Comparison of ENCODE assay signal across 17 mouse cellular contexts in the genomic region with DNA sequence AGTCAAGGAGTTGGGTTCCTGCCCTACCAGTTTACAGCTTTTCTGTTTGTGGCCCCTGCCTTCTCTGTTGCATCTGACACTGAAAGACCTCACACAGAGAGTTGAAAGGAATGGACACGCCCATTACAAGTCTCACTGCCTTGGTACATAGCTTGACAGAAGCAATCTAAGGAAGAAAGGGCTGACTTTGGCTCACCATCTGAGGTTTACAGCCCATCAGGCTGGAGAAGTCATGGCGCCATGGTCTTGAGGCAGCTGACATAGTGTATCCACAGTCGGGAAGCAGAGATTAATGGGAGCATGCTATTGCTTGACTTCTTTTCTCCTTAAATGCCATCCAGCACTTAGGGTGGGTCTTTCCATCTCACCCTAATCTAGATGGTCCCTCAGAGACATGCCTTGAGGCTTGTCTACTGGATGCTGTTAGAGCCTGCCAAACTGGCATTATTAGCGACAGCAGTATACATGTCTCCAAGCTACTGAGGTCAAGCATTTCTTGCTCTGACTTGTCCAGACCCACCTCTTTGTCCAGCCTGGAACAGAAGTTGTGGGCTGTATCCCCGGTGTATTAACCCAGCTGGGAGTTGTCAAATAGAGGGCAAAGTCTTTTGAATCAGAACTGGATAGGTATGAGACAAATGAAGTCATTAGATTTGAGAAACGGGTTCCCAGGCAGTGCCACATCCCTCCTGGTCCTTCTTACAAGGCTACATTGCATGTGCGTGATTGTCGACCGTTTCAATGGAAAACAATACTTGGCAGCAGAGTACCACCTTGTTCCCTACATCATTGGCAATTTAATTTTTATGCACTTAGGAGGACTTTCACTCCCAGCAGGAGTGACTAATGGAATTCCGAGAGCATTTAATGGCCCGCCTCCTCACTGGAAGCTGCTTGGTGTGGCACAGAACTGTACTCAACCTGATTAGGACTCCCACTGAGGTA.
DNase-seq lines count a peak whose midpoint lies in the region; ATAC-seq lines count a peak whose summit lies in the region.
"Had no signal": no experiment of that assay in that cellular context is flagged by ENCODE, and none has a peak within 500 bp of the region (broad histone marks: within the 10 kb centered on the region; RNA-seq: fewer than 3 reads in every experiment).

No protein-coding gene starts in this region.

- H3K27ac ChIP-seq in midbrain, embryonic 16.5 days (ENCODE audit: low read length) = no peak overlapping the region
- H3K27ac ChIP-seq in midbrain, embryonic 15.5 days = no peak overlapping the region
- H3K27ac ChIP-seq: heart, embryonic 10.5 days; kidney, embryonic 15.5 days; limb, embryonic 15.5 days had no signal

- ATAC-seq in frontal cortex, adult (ENCODE audit: low TSS enrichment) = 0 out of 2 replicates have a peak, but pooled peaks have one; percentile 24
- ATAC-seq in midbrain, embryonic 16.5 days = 0 out of 2 replicates have a peak, but pooled peaks have one; percentile 5
- ATAC-seq in midbrain, embryonic 15.5 days (replicated peaks) = no peak
- 0 out of 2 replicates have a peak, but pooled peaks have one; percentile 31 for ATAC-seq in erythroid progenitor cell, adult 5-6 weeks (replicated peaks; ENCODE audit: low FRiP score, poor library complexity, severe bottlenecking)
- peak; percentile 7; the same call in 1 of the 2 replicates for ATAC-seq in megakaryocyte progenitor cell, adult 5-6 weeks (replicated peaks; ENCODE audit: poor library complexity)
- ATAC-seq: lung, postnatal 0 days had no signal

- no peak for DNase-seq in frontal cortex, adult 2 months (ENCODE audit: extremely low spot score in 1 of 2, low spot score in 1 of 2)
- no peak for DNase-seq in cerebellum, adult 11-12 months
- DNase-seq in gastrocnemius, postnatal 25 days = no peak
- DNase-seq: cerebellum, postnatal 10 days; gastrocnemius, postnatal 14 days; heart, postnatal 10 days; layer of hippocampus, postnatal 36 days; thymus, adult 2 months had no signal

- H3K4me1 ChIP-seq in midbrain, embryonic 16.5 days (ENCODE audit: control insufficient read depth, insufficient read depth, low read length) = no peaks in the 10 kb centered on the region
- no peaks in the 10 kb centered on the region for H3K4me1 ChIP-seq in midbrain, embryonic 15.5 days
- H3K4me1 ChIP-seq: kidney, embryonic 15.5 days had no signal

- no peaks in the 10 kb centered on the region for H3K27me3 ChIP-seq in midbrain, embryonic 16.5 days (ENCODE audit: control insufficient read depth, insufficient read depth, low read depth, low read length)
- H3K27me3 ChIP-seq in midbrain, embryonic 15.5 days (replicated peaks) = no peaks in the 10 kb centered on the region
- H3K27me3 ChIP-seq: kidney, embryonic 15.5 days; limb, embryonic 15.5 days had no signal

- H3K4me2 ChIP-seq in midbrain, embryonic 16.5 days (ENCODE audit: low read length) = no peak overlapping the region
- no peak overlapping the region for H3K4me2 ChIP-seq in midbrain, embryonic 15.5 days
- H3K4me2 ChIP-seq: kidney, embryonic 15.5 days; limb, embryonic 15.5 days had no signal

- H3K9me3 ChIP-seq in midbrain, embryonic 16.5 days (replicated peaks; ENCODE audit: control insufficient read depth, low read length, poor library complexity, severe bottlenecking) = no peaks in the 10 kb centered on the region
- no peaks in the 10 kb centered on the region for H3K9me3 ChIP-seq in midbrain, embryonic 15.5 days
- H3K9me3 ChIP-seq: heart, embryonic 10.5 days; kidney, embryonic 15.5 days; limb, embryonic 15.5 days had no signal

- 85% methylated on average over 11 of the region's 11 CpGs for WGBS in midbrain, embryonic 16.5 days
- WGBS in midbrain, embryonic 15.5 days = 89% methylated on average over 11 of the region's 11 CpGs

- no peaks in the 10 kb centered on the region for H3K36me3 ChIP-seq in midbrain, embryonic 16.5 days (ENCODE audit: control insufficient read depth, insufficient read depth, low read length)
- H3K36me3 ChIP-seq in midbrain, embryonic 15.5 days (replicated peaks) = no peaks in the 10 kb centered on the region

- H3K4me3 ChIP-seq in midbrain, embryonic 16.5 days (ENCODE audit: low read depth, low read length) = no peak overlapping the region
- no peak overlapping the region for H3K4me3 ChIP-seq in midbrain, embryonic 15.5 days
- H3K4me3 ChIP-seq: heart, embryonic 10.5 days; kidney, embryonic 15.5 days; limb, embryonic 15.5 days had no signal

- no peak overlapping the region for H3K9ac ChIP-seq in midbrain, embryonic 16.5 days (ENCODE audit: low read depth, low read length)
- no peak overlapping the region for H3K9ac ChIP-seq in midbrain, embryonic 15.5 days
- H3K9ac ChIP-seq: kidney, embryonic 15.5 days; limb, embryonic 15.5 days had no signal
